Mouse (Mus musculus): Measurements from ENCODE around the gene Cand2.

DNA sequence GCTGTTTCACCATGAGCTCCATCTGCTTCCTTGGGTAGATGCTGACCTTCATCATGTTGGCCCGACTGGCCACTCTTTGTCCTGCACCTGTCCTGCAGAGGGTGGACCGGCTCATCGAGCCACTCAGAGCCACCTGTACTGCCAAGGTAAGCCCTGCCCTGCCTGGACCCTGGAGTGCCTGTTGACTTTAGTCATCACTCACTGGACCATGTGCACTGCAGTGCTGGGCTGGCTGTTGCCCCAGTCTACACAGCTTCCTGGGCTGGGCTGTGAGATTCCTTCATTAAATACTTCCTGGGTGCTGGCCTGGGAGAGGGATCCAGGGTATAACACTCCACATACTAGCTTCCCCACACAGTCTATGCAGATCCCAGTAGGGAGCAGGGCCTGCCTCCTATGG, 27.5 kb downstream of the Cand2 start:
- TF ChIP-seq CTCF (IDR thresholded peaks at IDR 0.05; ENCODE audit: extremely low read depth, insufficient read depth, insufficient read length, insufficient replicate concordance) (no peak), POLR2A (IDR thresholded peaks at IDR 0.05; ENCODE audit: low read depth, low read length) (no peak)
